Mouse (Mus musculus): ENCODE measurements around the gene Ociad1.

Gene Ociad1

GRCm38 (mm10) chr5:73292502-73293457 lies at the start of gene Ociad1:
Gene Ociad1, plus strand, starts transcription at chr5:73292784.
- DNase-seq (ENCODE audit: low spot score), result peak; percentile 100

- no peak for DNase-seq (ENCODE audit: low spot score)
Measured at GRCm38 (mm10) chr5:73244403-73244802, 48.2 kb upstream of the Ociad1 start.

- DNase-seq (ENCODE audit: low spot score), result no peak
Measured at GRCm38 (mm10) chr5:73246414-73246813, 46.2 kb upstream of the Ociad1 start.

GRCm38 (mm10) chr5:73248211-73248610 lies 44.4 kb upstream of the Ociad1 start:
- no peak for DNase-seq (ENCODE audit: low spot score)

GRCm38 (mm10) chr5:73249341-73249740 lies 43.2 kb upstream of the Ociad1 start:
- no peak for DNase-seq (ENCODE audit: low spot score)

GRCm38 (mm10) chr5:73252739-73253138 lies 39.8 kb upstream of the Ociad1 start:
- DNase-seq (ENCODE audit: low spot score), result no peak

GRCm38 (mm10) chr5:73254660-73255059 lies 37.9 kb upstream of the Ociad1 start:
- peak; percentile 48 for DNase-seq (ENCODE audit: low spot score)

GRCm38 (mm10) chr5:73255321-73256251 lies 37.0 kb upstream of the Ociad1 start:
- DNase-seq (ENCODE audit: low spot score), result peak; percentile 59

GRCm38 (mm10) chr5:73256352-73257065 lies 36.1 kb upstream of the Ociad1 start, which contains the start of gene Fryl:
Gene Fryl, minus strand, starts transcription at chr5:73256619.
- DNase-seq (ENCODE audit: low spot score), result peak; percentile 100

GRCm38 (mm10) chr5:73257096-73257495 lies 35.5 kb upstream of the Ociad1 start:
- no peak for DNase-seq (ENCODE audit: low spot score)

GRCm38 (mm10) chr5:73257723-73258122 lies 34.9 kb upstream of the Ociad1 start:
- no peak for DNase-seq (ENCODE audit: low spot score)

GRCm38 (mm10) chr5:73264122-73264521 lies 28.5 kb upstream of the Ociad1 start:
- DNase-seq (ENCODE audit: low spot score), result no peak

- DNase-seq (ENCODE audit: low spot score), result no peak
Measured at GRCm38 (mm10) chr5:73265460-73265859, 27.1 kb upstream of the Ociad1 start.

GRCm38 (mm10) chr5:73268636-73269213 lies 23.9 kb upstream of the Ociad1 start:
- DNase-seq (ENCODE audit: low spot score), result peak; percentile 52

- no peak for DNase-seq (ENCODE audit: low spot score)
Measured at GRCm38 (mm10) chr5:73270612-73271011, 22.0 kb upstream of the Ociad1 start.

- no peak for DNase-seq (ENCODE audit: low spot score)
Measured at GRCm38 (mm10) chr5:73273171-73273570, 19.4 kb upstream of the Ociad1 start.

- no peak for DNase-seq (ENCODE audit: low spot score)
Measured at GRCm38 (mm10) chr5:73274941-73275340, 17.6 kb upstream of the Ociad1 start.

- DNase-seq (ENCODE audit: low spot score), result no peak
Measured at GRCm38 (mm10) chr5:73279190-73279589, 13.4 kb upstream of the Ociad1 start.

- DNase-seq (ENCODE audit: low spot score), result peak; percentile 73
Measured at GRCm38 (mm10) chr5:73279732-73280566, 12.6 kb upstream of the Ociad1 start.

GRCm38 (mm10) chr5:73280567-73280850 lies 12.1 kb upstream of the Ociad1 start:
- no peak for DNase-seq (ENCODE audit: low spot score)

GRCm38 (mm10) chr5:73284046-73284445 lies 8.5 kb upstream of the Ociad1 start:
- no peak for DNase-seq (ENCODE audit: low spot score)
